Mouse (Mus musculus) testis, adult 2 months (tissue): ENCODE data around the gene Gucd1.

Experiments
- CTCF ChIP-seq: fragments of 200-500 bp; IDR thresholded peaks from 2 replicates; pipeline ENCODE4 v1.5.1; 2012; ENCODE audit warnings: low read depth, mild to moderate bottlenecking, inconsistent platforms, low read length, moderate library complexity; ENCODE audit not compliant: control insufficient read depth, insufficient read depth, insufficient replicate concordance
- POLR2A ChIP-seq: fragments of 200-500 bp; IDR thresholded peaks from 2 replicates; pipeline ENCODE4 v1.6.1; 2012; ENCODE audit warnings: low read depth, mild to moderate bottlenecking, inconsistent platforms, low read length, moderate library complexity; ENCODE audit not compliant: control insufficient read depth

GRCm38 (mm10) chr10:75450331-75450730 lies 67.4 kb downstream of the Gucd1 start:
- TF ChIP-seq CTCF, result no peak
- TF ChIP-seq POLR2A, result no peak
